Mouse (Mus musculus): ENCODE data around the gene Hist1h2ag. TPM values are rescaled to one million over a fixed set of nuclear protein-coding genes. Genes with fewer than 3 reads are reported as not detected.

The Hist1h2ag gene
- total RNA-seq (2023): 63.9 to 101 TPM (median 83.8 TPM) in 4 replicates

GRCm38 (mm10) chr13:22042568-22043502, at the start of gene Hist1h2ag, which contains the start of gene Hist1h2bj:
Hist1h2ag (minus strand) TSS chr13:22042944.
Hist1h2bj (plus strand) TSS chr13:22043214.

DNA sequence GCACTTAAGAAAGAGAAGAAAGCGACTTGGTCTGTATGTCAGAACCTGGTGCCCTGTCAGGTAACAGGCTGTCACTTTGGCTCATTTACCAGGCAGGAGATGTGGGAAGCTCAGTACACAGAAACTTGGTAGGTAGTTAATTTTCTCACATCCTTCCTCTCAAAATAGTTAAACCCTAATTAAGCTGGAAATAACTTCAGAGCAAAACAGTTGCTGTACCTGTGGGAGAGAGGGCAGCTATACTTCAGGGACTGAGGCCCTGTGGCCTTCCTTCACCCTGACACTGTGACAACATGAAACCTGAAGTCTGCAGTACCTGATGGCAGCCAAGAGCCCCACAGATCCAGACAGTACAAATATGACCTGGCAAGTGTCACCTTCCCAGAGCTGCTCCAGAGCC, 41.4 kb upstream of the Hist1h2ag start, which contains the start of gene Vmn1r188:
Gene Vmn1r188 (plus strand): TSS at position 301 of the 400 bp plus-strand sequence.

DNA sequence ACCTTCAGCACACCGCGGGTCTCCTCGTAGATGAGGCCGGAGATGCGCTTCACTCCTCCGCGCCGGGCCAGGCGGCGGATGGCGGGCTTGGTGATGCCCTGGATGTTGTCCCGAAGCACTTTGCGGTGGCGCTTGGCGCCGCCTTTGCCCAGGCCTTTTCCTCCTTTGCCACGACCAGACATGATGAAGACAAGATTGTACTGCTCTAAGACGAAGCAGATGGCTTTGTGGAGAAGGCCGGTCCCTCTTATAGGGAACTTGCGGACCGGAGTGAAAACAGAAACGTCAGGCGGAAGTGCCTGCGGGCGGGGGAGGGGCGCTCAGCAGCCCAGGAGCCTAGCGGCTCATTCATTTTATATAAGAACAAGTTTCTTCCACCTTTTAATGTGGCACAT, 1.6 kb downstream of the Hist1h2ag start, which contains the start of gene Hist1h4i:
Gene Hist1h4i (minus strand): TSS at position 221 of the 395 bp plus-strand sequence.

DNA sequence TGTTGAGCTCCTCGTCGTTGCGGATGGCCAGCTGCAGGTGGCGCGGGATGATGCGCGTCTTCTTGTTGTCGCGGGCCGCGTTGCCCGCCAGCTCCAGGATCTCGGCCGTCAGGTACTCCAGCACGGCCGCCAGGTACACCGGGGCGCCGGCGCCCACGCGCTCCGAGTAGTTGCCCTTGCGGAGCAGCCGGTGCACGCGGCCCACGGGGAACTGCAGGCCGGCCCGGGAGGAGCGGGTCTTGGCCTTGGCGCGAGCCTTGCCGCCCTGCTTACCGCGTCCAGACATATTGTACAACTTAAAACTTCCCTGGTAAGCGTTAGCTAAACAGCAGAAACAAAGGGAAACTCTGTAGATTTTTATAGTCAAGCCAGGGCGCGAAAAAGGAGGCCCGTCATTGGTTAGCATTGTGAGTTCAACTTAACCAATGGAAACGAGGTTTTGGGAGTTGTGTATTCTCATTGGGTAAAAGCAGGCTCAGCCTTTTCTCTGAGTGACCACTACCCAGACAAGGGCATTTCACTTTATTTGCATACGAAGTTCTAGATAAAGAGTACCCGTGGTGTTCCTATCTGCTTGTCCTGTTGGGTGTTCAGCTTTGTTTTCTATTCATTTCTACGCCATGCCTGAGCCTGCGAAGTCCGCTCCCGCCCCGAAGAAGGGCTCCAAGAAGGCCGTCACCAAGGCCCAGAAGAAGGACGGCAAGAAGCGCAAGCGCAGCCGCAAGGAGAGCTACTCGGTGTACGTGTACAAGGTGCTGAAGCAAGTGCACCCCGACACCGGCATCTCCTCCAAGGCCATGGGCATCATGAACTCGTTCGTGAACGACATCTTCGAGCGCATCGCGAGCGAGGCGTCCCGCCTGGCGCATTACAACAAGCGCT, 7.2 kb downstream of the Hist1h2ag start, which contains the start of the genes Hist1h2ah and Hist1h2bk:
Gene Hist1h2ah (minus strand): TSS at position 302 of the 882 bp plus-strand sequence.
Gene Hist1h2bk (plus strand): TSS at position 604 of the 882 bp plus-strand sequence.

DNA sequence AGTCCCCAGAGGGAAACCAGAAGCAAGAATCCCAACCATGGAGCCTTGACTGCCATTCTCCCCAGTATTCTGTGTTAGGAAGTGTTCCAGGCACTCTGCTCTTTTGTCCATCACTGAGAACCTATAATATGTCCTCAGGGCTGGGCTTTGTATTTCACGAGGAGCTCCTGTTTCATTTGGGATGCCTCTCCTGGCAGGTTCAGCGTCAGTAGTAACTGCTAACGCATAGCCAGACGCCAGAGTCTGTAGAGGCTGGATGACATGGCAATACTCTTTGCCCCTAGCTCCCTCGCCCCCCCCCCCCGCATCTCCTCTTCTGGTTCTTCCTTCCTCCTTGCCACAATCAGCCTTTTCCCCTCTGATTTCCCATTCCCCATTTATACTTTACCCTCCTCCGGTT, 33.1 kb downstream of the Hist1h2ag start, which contains the start of gene Prss16:
Gene Prss16 (minus strand): TSS at position 101 of the 400 bp plus-strand sequence.

Other genes starting within 250 kb of the Hist1h2ag start
- 160 to 195 TPM (median 178 TPM) in 4 replicates for gene Hist1h2bq, start 232.7 kb downstream of the Hist1h2ag start, total RNA-seq (2023)
- 204 to 263 TPM (median 252 TPM) in 4 replicates for gene Hist1h2ao, start 232.5 kb downstream of the Hist1h2ag start, total RNA-seq (2023)
- gene Hist1h4m, start 231.2 kb downstream of the Hist1h2ag start, total RNA-seq (2023): 296 to 419 TPM (median 357 TPM) in 4 replicates
- 56.0 to 117 TPM (median 97.2 TPM) in 4 replicates for gene Hist1h4n, start 210.7 kb downstream of the Hist1h2ag start, total RNA-seq (2023)
- gene Hist1h2ap, start 209.4 kb downstream of the Hist1h2ag start, total RNA-seq (2023): 44.1 to 82.7 TPM (median 54.3 TPM) in 4 replicates
- 158 to 191 TPM (median 175 TPM) in 4 replicates for gene Hist1h2br, start 209.2 kb downstream of the Hist1h2ag start, total RNA-seq (2023)
- gene Zfp184, start 97.8 kb downstream of the Hist1h2ag start, total RNA-seq (2023): 3.0 to 4.9 TPM (median 3.4 TPM) in 4 replicates
- gene Pom121l2, start 61.8 kb downstream of the Hist1h2ag start, total RNA-seq (2023): not detected in 4 replicates
- gene Prss16, start 33.2 kb downstream of the Hist1h2ag start, total RNA-seq (2023): 0.46 to 0.83 TPM (median 0.70 TPM) in 3 of 4 replicates, not detected in the other
- 15.9 to 84.2 TPM (median 37.8 TPM) in 4 replicates for gene Hist1h2ah, start 7.4 kb downstream of the Hist1h2ag start, total RNA-seq (2023)
- gene Hist1h2bk, start 7.1 kb downstream of the Hist1h2ag start, total RNA-seq (2023): 28.7 to 55.1 TPM (median 42.1 TPM) in 4 replicates
- 97.8 to 119 TPM (median 108 TPM) in 4 replicates for gene Hist1h4i, start 1.6 kb downstream of the Hist1h2ag start, total RNA-seq (2023)
- gene Hist1h2bj, start 270 bp upstream of the Hist1h2ag start, total RNA-seq (2023): 47.6 to 80.0 TPM (median 65.2 TPM) in 4 replicates
- not detected in 4 replicates for gene Vmn1r188, start 41.5 kb upstream of the Hist1h2ag start, total RNA-seq (2023)
- gene Vmn1r189, start 62.9 kb upstream of the Hist1h2ag start, total RNA-seq (2023): not detected in 4 replicates
- gene Vmn1r191, start 141.0 kb upstream of the Hist1h2ag start, total RNA-seq (2023): not detected in 4 replicates
- not detected in 4 replicates for gene Vmn1r192, start 148.2 kb upstream of the Hist1h2ag start, total RNA-seq (2023)
- not detected in 4 replicates for gene Vmn1r193, start 180.2 kb upstream of the Hist1h2ag start, total RNA-seq (2023)
- gene Vmn1r194, start 201.3 kb upstream of the Hist1h2ag start, total RNA-seq (2023): not detected in 4 replicates
- not detected in 4 replicates for gene Vmn1r195, start 227.6 kb upstream of the Hist1h2ag start, total RNA-seq (2023)
- gene Vmn1r196, start 247.0 kb upstream of the Hist1h2ag start, total RNA-seq (2023): not detected in 4 replicates